Mouse (Mus musculus) lung, postnatal 4 days (tissue): Measurements from ENCODE around the gene Capn3.

ENCODE experiments used
- DNase-seq, 2 experiments: peaks; one replicate each; pipeline ENCODE4 v3.0.0; 2021

Gene Capn3

GRCm38 (mm10) chr2:120455719-120456118 lies at the start of gene Capn3:
Gene Capn3, plus strand, starts transcription at chr2:120456019.
- no peak for DNase-seq

GRCm38 (mm10) chr2:120411096-120411628 lies 44.7 kb upstream of the Capn3 start:
- no peak for DNase-seq

GRCm38 (mm10) chr2:120414113-120414512 lies 41.7 kb upstream of the Capn3 start:
- no peak for DNase-seq

- no peak for DNase-seq
Measured at GRCm38 (mm10) chr2:120414738-120415414, 40.9 kb upstream of the Capn3 start.

- DNase-seq: no peak
Measured at GRCm38 (mm10) chr2:120424386-120424785, 31.4 kb upstream of the Capn3 start.

- DNase-seq: no peak
Measured at GRCm38 (mm10) chr2:120444486-120444885, 11.3 kb upstream of the Capn3 start.

GRCm38 (mm10) chr2:120446373-120446772 lies 9.4 kb upstream of the Capn3 start:
- DNase-seq: no peak

- DNase-seq: no peak
Measured at GRCm38 (mm10) chr2:120447306-120447705, 8.5 kb upstream of the Capn3 start.

- no peak for DNase-seq
Measured at GRCm38 (mm10) chr2:120450724-120451123, 5.1 kb upstream of the Capn3 start.

GRCm38 (mm10) chr2:120452600-120452999 lies 3.2 kb upstream of the Capn3 start:
- no peak for DNase-seq

- no peak for DNase-seq
Measured at GRCm38 (mm10) chr2:120454987-120455386, 832 bp upstream of the Capn3 start.

GRCm38 (mm10) chr2:120460216-120460615 lies 4.4 kb downstream of the Capn3 start:
- no peak for DNase-seq

GRCm38 (mm10) chr2:120463328-120463727 lies 7.5 kb downstream of the Capn3 start:
- DNase-seq: no peak

- DNase-seq: peak in 1 of 2 experiments; percentile 32
Measured at GRCm38 (mm10) chr2:120464091-120464490, 8.3 kb downstream of the Capn3 start.

GRCm38 (mm10) chr2:120464732-120465396 lies 9.0 kb downstream of the Capn3 start:
- DNase-seq: no peak

GRCm38 (mm10) chr2:120465397-120465785 lies 9.6 kb downstream of the Capn3 start:
- DNase-seq: no peak

- DNase-seq: no peak
Measured at GRCm38 (mm10) chr2:120468011-120468410, 12.2 kb downstream of the Capn3 start.

GRCm38 (mm10) chr2:120469220-120469619 lies 13.4 kb downstream of the Capn3 start:
- DNase-seq: no peak

GRCm38 (mm10) chr2:120469715-120470114 lies 13.9 kb downstream of the Capn3 start:
- no peak for DNase-seq

GRCm38 (mm10) chr2:120470856-120471255 lies 15.0 kb downstream of the Capn3 start:
- no peak for DNase-seq

GRCm38 (mm10) chr2:120476277-120477087 lies 20.7 kb downstream of the Capn3 start:
- DNase-seq: no peak

- DNase-seq: peak; percentile 68 to 82
Measured at GRCm38 (mm10) chr2:120478600-120478999, 22.8 kb downstream of the Capn3 start.

GRCm38 (mm10) chr2:120481921-120482320 lies 26.1 kb downstream of the Capn3 start:
- DNase-seq: no peak
